Mouse (Mus musculus) adrenal gland, adult 8-10 months (tissue): ENCODE measurements around the gene Ubr7. TPM values are rescaled to one million over a fixed set of nuclear protein-coding genes. Genes with fewer than 3 reads are reported as not detected.

Source experiments
- DNase-seq: peaks from one replicate; pipeline ENCODE4 v3.0.0; 2022
- total RNA-seq, 4 experiments: library from RNA; stranded (reverse); gene quantifications; 2 replicates each; pipeline ENCODE4 v1.2.4; 2022

The Ubr7 gene
- total RNA-seq, 4 experiments from 2014 or later, result 30.2 to 41.2 (median 36.3) TPM

GRCm38 (mm10) chr12:102743589-102744574 lies 13.9 kb upstream of the Ubr7 start, which contains the start of the genes Moap1 and Tmem251:
Moap1 (minus strand) TSS chr12:102743661.
Tmem251 (plus strand) TSS chr12:102743762.
- peak; percentile 89 for DNase-seq

- no peak for DNase-seq
These were observed 12.9 kb upstream of the Ubr7 start for GRCm38 (mm10) chr12:102744839-102745238.

- DNase-seq, result no peak
These were observed 9.5 kb upstream of the Ubr7 start for GRCm38 (mm10) chr12:102748256-102748655.

GRCm38 (mm10) chr12:102756304-102756703 lies 1.5 kb upstream of the Ubr7 start:
- no peak for DNase-seq

- no peak for DNase-seq
These were observed 595 bp upstream of the Ubr7 start for GRCm38 (mm10) chr12:102757055-102757688.

- DNase-seq, result no peak
These were observed 613 bp downstream of the Ubr7 start, which contains the start of gene Gm20604 for GRCm38 (mm10) chr12:102758403-102758756. Gm20604 (minus strand) TSS chr12:102758672.

GRCm38 (mm10) chr12:102758936-102759335 lies 1.2 kb downstream of the Ubr7 start:
- no peak for DNase-seq

- no peak for DNase-seq
These were observed 3.9 kb downstream of the Ubr7 start for GRCm38 (mm10) chr12:102761668-102762067.

GRCm38 (mm10) chr12:102763696-102764095 lies 5.9 kb downstream of the Ubr7 start:
- peak; percentile 51 for DNase-seq

GRCm38 (mm10) chr12:102769000-102769399 lies 11.2 kb downstream of the Ubr7 start:
- DNase-seq, result no peak

- no peak for DNase-seq
These were observed 13.8 kb downstream of the Ubr7 start for GRCm38 (mm10) chr12:102771601-102772000.

GRCm38 (mm10) chr12:102772676-102773075 lies 14.9 kb downstream of the Ubr7 start:
- no peak for DNase-seq

- DNase-seq, result no peak
These were observed 18.3 kb downstream of the Ubr7 start for GRCm38 (mm10) chr12:102776035-102776434.

GRCm38 (mm10) chr12:102778151-102778550 lies 20.4 kb downstream of the Ubr7 start:
- no peak for DNase-seq

- no peak for DNase-seq
These were observed 21.7 kb downstream of the Ubr7 start for GRCm38 (mm10) chr12:102779452-102779851.

GRCm38 (mm10) chr12:102782841-102783240 lies 25.1 kb downstream of the Ubr7 start:
- DNase-seq, result no peak

- DNase-seq, result no peak
These were observed 27.3 kb downstream of the Ubr7 start for GRCm38 (mm10) chr12:102784899-102785592.

GRCm38 (mm10) chr12:102785593-102785985 lies 27.8 kb downstream of the Ubr7 start:
- no peak for DNase-seq

GRCm38 (mm10) chr12:102787927-102788326 lies 30.2 kb downstream of the Ubr7 start:
- no peak for DNase-seq

GRCm38 (mm10) chr12:102799528-102799927 lies 41.8 kb downstream of the Ubr7 start:
- no peak for DNase-seq

- no peak for DNase-seq
These were observed 57.1 kb downstream of the Ubr7 start for GRCm38 (mm10) chr12:102814858-102815257.

- DNase-seq, result no peak
These were observed 68.6 kb downstream of the Ubr7 start for GRCm38 (mm10) chr12:102826399-102826798.

GRCm38 (mm10) chr12:102827119-102827518 lies 69.4 kb downstream of the Ubr7 start:
- no peak for DNase-seq
